Mouse (Mus musculus) stomach, embryonic 16.5 days (tissue): ENCODE data around the gene Lrrc4. TPM values are rescaled to one million over a fixed set of nuclear protein-coding genes. Genes with fewer than 3 reads are reported as not detected.

Source experiments
- ATAC-seq: fragments of 200-750 bp; cut with Nextera tagmentation; 2 replicates; pipeline ENCODE4 v1.8.0; 2017; ENCODE audit warnings: moderate number of reproducible peaks, moderate TSS enrichment; ENCODE audit not compliant: insufficient read depth, low FRiP score
- H3K27ac ChIP-seq: fragments of 300-500 bp; sonication (generic); 2 replicates; pipeline ENCODE4 v1.5.1; 2014; ENCODE audit warnings: low read length
- H3K27me3 ChIP-seq: fragments of 300-500 bp; sonication (generic); 2 replicates; pipeline ENCODE4 v1.6.1; 2014; ENCODE audit warnings: low read length, control low read depth, mixed read lengths; ENCODE audit not compliant: control insufficient read depth, insufficient read depth
- H3K36me3 ChIP-seq: fragments of 300-500 bp; sonication (generic); 2 replicates; pipeline ENCODE4 v1.6.1; 2014; ENCODE audit warnings: low read length; ENCODE audit not compliant: control insufficient read depth, insufficient read depth
- H3K4me1 ChIP-seq: fragments of 300-500 bp; sonication (generic); 2 replicates; pipeline ENCODE4 v1.6.1; 2014; ENCODE audit warnings: low read length, control low read depth, mixed read lengths; ENCODE audit not compliant: control insufficient read depth, insufficient read depth
- H3K4me2 ChIP-seq: fragments of 300-500 bp; sonication (generic); 2 replicates; pipeline ENCODE4 v1.6.1; 2014; ENCODE audit warnings: low read depth, low read length, mixed read lengths
- H3K4me3 ChIP-seq: fragments of 300-500 bp; sonication (generic); replicated peaks from 2 replicates; pipeline ENCODE4 v1.5.1; 2014; ENCODE audit warnings: mild to moderate bottlenecking, low read length
- H3K9ac ChIP-seq: fragments of 300-500 bp; sonication (generic); 2 replicates; pipeline ENCODE4 v1.6.1; 2014; ENCODE audit warnings: low read length
- H3K9me3 ChIP-seq: fragments of 300-500 bp; sonication (generic); replicated peaks from 2 replicates; pipeline ENCODE4 v1.6.1; 2016; ENCODE audit warnings: low read length, control low read depth; ENCODE audit not compliant: control insufficient read depth
- WGBS: fragments of 180-500 bp; shearing (Covaris S2); extraction: QIAGEN DNeasy Blood & Tissue Kit; methylation state at CpG from one replicate; pipeline ENCODE4 v1.1.7; 2014; 5-methylcytosine and 5-hydroxymethylcytosine counted together
- polyA plus RNA-seq: library from polyadenylated mRNA; unstranded; fragments of >200 nt; fragmentation: Nextera tagmentation; extraction: Ambion mirVana; gene quantifications from 2 replicates; pipeline ENCODE4 v1.2.1, GENCODE M21; 2015

Gene Lrrc4
- polyA plus RNA-seq, 1 experiment from 2014 or later = 0.72 TPM

GRCm38 (mm10) chr6:28848891-28849290 is 17.3 kb upstream of the Lrrc4 start:
- H3K4me2 ChIP-seq = no peak overlapping the region
- no peak for ATAC-seq
- no peaks in the 10 kb centered on the region for H3K9me3 ChIP-seq
- H3K27me3 ChIP-seq = no peaks in the 10 kb centered on the region
- H3K27ac ChIP-seq = no peak overlapping the region
- no peaks in the 10 kb centered on the region for H3K36me3 ChIP-seq
- H3K9ac ChIP-seq = no peak overlapping the region
- H3K4me3 ChIP-seq = no peak overlapping the region
- peaks cover 34% of the 10 kb centered on the region for H3K4me1 ChIP-seq
- WGBS = 76% methylated on average over 9 of the region's 9 CpGs

GRCm38 (mm10) chr6:28848285-28848794 is 16.8 kb upstream of the Lrrc4 start:
- peaks cover 28% of the 10 kb centered on the region for H3K4me1 ChIP-seq
- H3K4me3 ChIP-seq = no peak overlapping the region
- no peaks in the 10 kb centered on the region for H3K36me3 ChIP-seq
- H3K9ac ChIP-seq = no peak overlapping the region
- H3K27ac ChIP-seq = no peak overlapping the region
- no peak overlapping the region for H3K4me2 ChIP-seq
- H3K27me3 ChIP-seq = no peaks in the 10 kb centered on the region
- no peak for ATAC-seq
- H3K9me3 ChIP-seq = no peaks in the 10 kb centered on the region
- WGBS = 62% methylated on average over 6 of the region's 6 CpGs

GRCm38 (mm10) chr6:28847616-28848015 is 16.1 kb upstream of the Lrrc4 start:
- no peak overlapping the region for H3K4me2 ChIP-seq
- H3K4me1 ChIP-seq = peaks cover 23% of the 10 kb centered on the region
- H3K4me3 ChIP-seq = no peak overlapping the region
- no peaks in the 10 kb centered on the region for H3K9me3 ChIP-seq
- ATAC-seq = peak; percentile 43; the same call in 1 of the 2 replicates
- H3K27ac ChIP-seq = no peak overlapping the region
- no peak overlapping the region; the same call in 1 of the 2 replicates for H3K9ac ChIP-seq
- H3K27me3 ChIP-seq = no peaks in the 10 kb centered on the region
- 67% methylated on average over 6 of the region's 6 CpGs for WGBS
- no peaks in the 10 kb centered on the region for H3K36me3 ChIP-seq

- WGBS = 51% methylated on average over 4 of the region's 4 CpGs
Measured at GRCm38 (mm10) chr6:28845610-28846009, 14.1 kb upstream of the Lrrc4 start.

GRCm38 (mm10) chr6:28842375-28843276 is 11.1 kb upstream of the Lrrc4 start:
- Histone ChIP-seq H3K27ac (no peak overlapping the region), H3K4me2 (no peak overlapping the region), H3K27me3 (no peaks in the 10 kb centered on the region), H3K9ac (no peak overlapping the region), H3K9me3 (no peaks in the 10 kb centered on the region), H3K4me3 (no peak overlapping the region), H3K36me3 (no peaks in the 10 kb centered on the region), H3K4me1 (no peaks in the 10 kb centered on the region; the same call in 1 of the 2 replicates)
- WGBS = 76% methylated on average over 4 of the region's 4 CpGs
- ATAC-seq = no peak

More at GRCm38 (mm10) chr6:28845610-28846009, 14.1 kb upstream of the Lrrc4 start:
- Histone ChIP-seq H3K4me1 (peaks cover 16% of the 10 kb centered on the region), H3K27me3 (no peaks in the 10 kb centered on the region), H3K9me3 (no peaks in the 10 kb centered on the region), H3K27ac (no peak overlapping the region), H3K36me3 (no peaks in the 10 kb centered on the region), H3K9ac (no peak overlapping the region), H3K4me2 (no peak overlapping the region), H3K4me3 (no peak overlapping the region)
- ATAC-seq = no peak

GRCm38 (mm10) chr6:28841569-28841968 is 10.0 kb upstream of the Lrrc4 start:
- 76% methylated on average over 3 of the region's 3 CpGs for WGBS
- no peaks in the 10 kb centered on the region for H3K27me3 ChIP-seq
- H3K9ac ChIP-seq = no peak overlapping the region
- no peak for ATAC-seq
- no peaks in the 10 kb centered on the region for H3K36me3 ChIP-seq
- no peak overlapping the region for H3K4me3 ChIP-seq
- no peak overlapping the region for H3K4me2 ChIP-seq
- H3K9me3 ChIP-seq = no peaks in the 10 kb centered on the region
- H3K27ac ChIP-seq = no peak overlapping the region
- H3K4me1 ChIP-seq = no peaks in the 10 kb centered on the region

- no peak overlapping the region for H3K27ac ChIP-seq
- no peak overlapping the region for H3K4me2 ChIP-seq
- no peaks in the 10 kb centered on the region for H3K27me3 ChIP-seq
- H3K4me3 ChIP-seq = no peak overlapping the region
- no peak overlapping the region for H3K9ac ChIP-seq
- H3K4me1 ChIP-seq = peaks cover 6% of the 10 kb centered on the region; the same call in 1 of the 2 replicates
- H3K9me3 ChIP-seq = no peaks in the 10 kb centered on the region
- no peak for ATAC-seq
- H3K36me3 ChIP-seq = no peaks in the 10 kb centered on the region
Measured at GRCm38 (mm10) chr6:28836600-28836999, 5.1 kb upstream of the Lrrc4 start.

GRCm38 (mm10) chr6:28834046-28834445 is 2.5 kb upstream of the Lrrc4 start:
- Histone ChIP-seq H3K36me3 (no peaks in the 10 kb centered on the region), H3K4me3 (no peak overlapping the region), H3K9ac (no peak overlapping the region), H3K27ac (no peak overlapping the region), H3K4me2 (no peak overlapping the region), H3K4me1 (peaks cover 10% of the 10 kb centered on the region; the same call in 1 of the 2 replicates), H3K27me3 (peaks cover 6% of the 10 kb centered on the region), H3K9me3 (no peaks in the 10 kb centered on the region)
- ATAC-seq = no peak
- 68% methylated on average over 2 of the region's 2 CpGs for WGBS

GRCm38 (mm10) chr6:28833380-28833822 is 1.9 kb upstream of the Lrrc4 start:
- peak overlapping the region; percentile 100 for H3K4me2 ChIP-seq
- H3K9ac ChIP-seq = peak overlapping the region; percentile 76
- ATAC-seq = peak; percentile 71; the same call in 1 of the 2 replicates
- H3K4me3 ChIP-seq = peak overlapping the region; percentile 65
- WGBS = 2% methylated on average over 42 of the region's 43 CpGs
- H3K36me3 ChIP-seq = no peaks in the 10 kb centered on the region
- H3K27ac ChIP-seq = no peak overlapping the region
- no peaks in the 10 kb centered on the region for H3K9me3 ChIP-seq
- peaks cover 10% of the 10 kb centered on the region; the same call in 1 of the 2 replicates for H3K4me1 ChIP-seq
- peaks cover 6% of the 10 kb centered on the region for H3K27me3 ChIP-seq
